Mouse (Mus musculus) stomach, adult 2 months (tissue): ENCODE results near the gene Zdhhc15. TPM values are rescaled to one million over a fixed set of nuclear protein-coding genes. Genes with fewer than 3 reads are reported as not detected.

Source experiments
- polyA plus RNA-seq: library from polyadenylated mRNA; depleted of rRNA; stranded (reverse); fragments of >200 nt; gene quantifications from 2 replicates; pipeline ENCODE4 v1.2.3, GENCODE M21; 2012; rRNA removed

The Zdhhc15 gene
- 0.01 and 0.05 TPM in 2 replicates for polyA plus RNA-seq

DNA sequence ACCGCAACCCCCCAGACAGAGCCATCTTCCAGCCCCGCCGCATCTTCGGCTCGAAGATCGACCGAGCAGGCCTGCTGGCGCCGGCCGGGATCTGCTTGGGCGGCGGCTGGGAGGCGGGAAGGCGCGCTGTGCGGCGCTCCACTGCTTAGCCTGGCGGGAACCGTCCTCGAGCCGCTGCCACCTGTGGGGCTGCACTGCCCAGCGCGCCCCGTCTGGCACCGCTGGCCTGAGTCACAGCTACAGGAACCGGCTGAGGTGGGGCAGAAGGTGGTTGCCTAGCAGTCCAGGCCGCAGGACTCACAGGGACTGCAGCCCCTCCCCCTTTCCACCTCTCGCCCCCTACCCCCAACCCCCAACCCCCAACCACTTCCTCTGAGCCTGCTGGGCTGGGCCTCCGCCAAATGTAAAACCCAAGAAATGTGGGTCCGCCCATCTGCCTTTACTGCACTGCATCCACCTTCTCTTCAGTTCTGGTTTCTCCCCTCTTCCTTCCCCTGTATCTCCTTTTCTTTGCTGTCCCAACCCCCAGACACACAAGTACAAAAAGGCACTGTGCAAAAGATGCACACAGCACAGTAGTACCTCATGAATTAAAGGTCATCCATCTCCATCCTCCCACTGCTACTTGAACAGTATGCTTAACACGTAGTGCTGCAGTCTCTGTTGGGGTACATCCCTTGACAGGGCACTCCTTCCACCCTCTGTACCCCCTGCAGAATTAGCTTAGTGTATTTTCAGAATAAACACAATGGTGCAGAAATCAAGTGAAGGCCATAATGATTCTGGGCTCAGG is at the start of gene Zdhhc15:
Gene Zdhhc15 (minus strand): TSS at position 308 of the 793 bp plus-strand sequence.

Other genes starting within 250 kb of the Zdhhc15 start
- 0.74 and 1.4 TPM in 2 replicates for gene Uprt, start 188.2 kb downstream of the Zdhhc15 start, polyA plus RNA-seq
- gene Magee2, start 186.2 kb upstream of the Zdhhc15 start, polyA plus RNA-seq, result not detected in 2 replicates